Mouse (Mus musculus) liver, postnatal 0 days (tissue): ENCODE measurements at regions not wholly inside any gene's neighbourhood (a gene's known extent, or its start where the extent isn't known, plus 50 kb on each side); places are given as distances from the start of the nearest gene placed in this dataset.

Experiments
- CTCF ChIP-seq: sonication (generic); IDR thresholded peaks from 2 replicates; pipeline ENCODE4 v1.5.1; 2016; ENCODE audit warnings: antibody characterized with exemption, low read depth
- EP300 ChIP-seq: IDR thresholded peaks from 2 replicates; pipeline ENCODE4 v1.6.1; 2016; ENCODE audit warnings: antibody characterized with exemption, low read depth, mild to moderate bottlenecking

GRCm38 (mm10) chr13:52255697-52256096 lies 275.4 kb downstream of the Diras2 start:
- TF ChIP-seq EP300, result no peak
- TF ChIP-seq CTCF, result peak; percentile 52
